Mouse (Mus musculus) kidney, embryonic 16.5 days (tissue): ENCODE measurements around the gene Mrps18c. TPM values are rescaled to one million over a fixed set of nuclear protein-coding genes. Genes with fewer than 3 reads are reported as not detected.

ENCODE experiments used
- ATAC-seq: fragments of 200-750 bp; cut with Nextera tagmentation; 2 replicates; pipeline ENCODE4 v1.8.0; 2017; ENCODE audit warnings: moderate TSS enrichment; ENCODE audit not compliant: low FRiP score, low TSS enrichment
- H3K27ac ChIP-seq: fragments of 300-500 bp; sonication (generic); 2 replicates; pipeline ENCODE4 v1.5.1; 2014; ENCODE audit warnings: low read length
- H3K27me3 ChIP-seq: fragments of 300-500 bp; sonication (generic); 2 replicates; pipeline ENCODE4 v1.6.1; 2014; ENCODE audit warnings: low read length, control low read depth, mixed read lengths; ENCODE audit not compliant: insufficient read depth
- H3K36me3 ChIP-seq: fragments of 300-500 bp; sonication (generic); 2 replicates; pipeline ENCODE4 v1.6.1; 2014; ENCODE audit warnings: low read length, control low read depth, mixed read lengths; ENCODE audit not compliant: insufficient read depth
- H3K4me1 ChIP-seq: fragments of 300-500 bp; sonication (generic); 2 replicates; pipeline ENCODE4 v1.6.1; 2014; ENCODE audit warnings: low read length, control low read depth, mixed read lengths; ENCODE audit not compliant: insufficient read depth
- H3K4me2 ChIP-seq: fragments of 300-500 bp; sonication (generic); replicated peaks from 2 replicates; pipeline ENCODE4 v1.6.1; 2014; ENCODE audit warnings: low read depth, low read length
- H3K4me3 ChIP-seq: fragments of 300-500 bp; sonication (generic); 2 replicates; pipeline ENCODE4 v1.5.1; 2014; ENCODE audit warnings: mild to moderate bottlenecking, low read length
- H3K9ac ChIP-seq: fragments of 300-500 bp; sonication (generic); replicated peaks from 2 replicates; pipeline ENCODE4 v1.6.1; 2014; ENCODE audit warnings: low read length
- H3K9me3 ChIP-seq: fragments of 300-500 bp; sonication (generic); 2 replicates; pipeline ENCODE4 v1.6.1; 2016; ENCODE audit warnings: low read length, control low read depth
- WGBS: fragments of 180-500 bp; shearing (Covaris S2); extraction: QIAGEN DNeasy Blood & Tissue Kit; methylation state at CpG from one replicate; pipeline ENCODE4 v1.1.7; 2014; 5-methylcytosine and 5-hydroxymethylcytosine counted together
- polyA plus RNA-seq: library from polyadenylated mRNA; unstranded; fragments of >200 nt; fragmentation: Nextera tagmentation; extraction: Ambion mirVana; gene quantifications from 2 replicates; pipeline ENCODE4 v1.2.1, GENCODE M21; 2015

The Mrps18c gene
- polyA plus RNA-seq, 1 experiment from 2014 or later: 142 TPM

- 82% methylated on average over 8 of the region's 8 CpGs for WGBS
- Histone ChIP-seq H3K4me2 (peak overlapping the region; percentile 78; the same call in 1 of the 2 replicates), H3K36me3 (no peaks in the 10 kb centered on the region), H3K27me3 (no peaks in the 10 kb centered on the region), H3K4me3 (no peak overlapping the region), H3K9me3 (no peaks in the 10 kb centered on the region), H3K4me1 (peaks cover 4% of the 10 kb centered on the region; the same call in 1 of the 2 replicates), H3K27ac (no peak overlapping the region), H3K9ac (no peak overlapping the region)
- no peak for ATAC-seq
Observed at GRCm38 (mm10) chr5:100821375-100821774, 22.9 kb downstream of the Mrps18c start.

- H3K36me3 ChIP-seq: no peaks in the 10 kb centered on the region
- no peaks in the 10 kb centered on the region for H3K27me3 ChIP-seq
- no peak overlapping the region for H3K4me3 ChIP-seq
- H3K27ac ChIP-seq: no peak overlapping the region
- H3K4me2 ChIP-seq: no peak overlapping the region
- H3K9me3 ChIP-seq: no peaks in the 10 kb centered on the region
- WGBS: 82% methylated on average over 7 of the region's 7 CpGs
- peaks cover 4% of the 10 kb centered on the region; the same call in 1 of the 2 replicates for H3K4me1 ChIP-seq
- H3K9ac ChIP-seq: no peak overlapping the region
- no peak for ATAC-seq
Observed at GRCm38 (mm10) chr5:100822826-100823225, 24.4 kb downstream of the Mrps18c start.

- Histone ChIP-seq H3K27me3 (no peaks in the 10 kb centered on the region), H3K36me3 (no peaks in the 10 kb centered on the region), H3K4me1 (no peaks in the 10 kb centered on the region), H3K9me3 (no peaks in the 10 kb centered on the region), H3K27ac (no peak overlapping the region), H3K4me2 (no peak overlapping the region), H3K4me3 (no peak overlapping the region), H3K9ac (no peak overlapping the region)
- ATAC-seq: no peak
- 15% methylated on average over 2 of the region's 2 CpGs for WGBS
Observed at GRCm38 (mm10) chr5:100825975-100826374, 27.5 kb downstream of the Mrps18c start.

GRCm38 (mm10) chr5:100826531-100826930 is 28.1 kb downstream of the Mrps18c start:
- no peak for ATAC-seq
- Histone ChIP-seq H3K9me3 (no peaks in the 10 kb centered on the region), H3K4me3 (no peak overlapping the region), H3K9ac (no peak overlapping the region), H3K36me3 (no peaks in the 10 kb centered on the region), H3K27ac (no peak overlapping the region), H3K27me3 (no peaks in the 10 kb centered on the region), H3K4me2 (no peak overlapping the region), H3K4me1 (no peaks in the 10 kb centered on the region)
- 45% methylated on average over 7 of the region's 7 CpGs for WGBS

GRCm38 (mm10) chr5:100828701-100829100 is 30.3 kb downstream of the Mrps18c start:
- H3K9ac ChIP-seq: no peak overlapping the region
- no peak overlapping the region for H3K4me2 ChIP-seq
- H3K9me3 ChIP-seq: no peaks in the 10 kb centered on the region
- no peak overlapping the region for H3K4me3 ChIP-seq
- ATAC-seq: no peak
- no peaks in the 10 kb centered on the region for H3K36me3 ChIP-seq
- no peaks in the 10 kb centered on the region for H3K4me1 ChIP-seq
- no peak overlapping the region for H3K27ac ChIP-seq
- H3K27me3 ChIP-seq: no peaks in the 10 kb centered on the region
- 73% methylated on average over 3 of the region's 3 CpGs for WGBS

GRCm38 (mm10) chr5:100832680-100833079 is 34.3 kb downstream of the Mrps18c start:
- no peaks in the 10 kb centered on the region for H3K9me3 ChIP-seq
- no peak overlapping the region for H3K9ac ChIP-seq

GRCm38 (mm10) chr5:100833841-100834240 is 35.4 kb downstream of the Mrps18c start:
- WGBS: 87% methylated on average over 2 of the region's 2 CpGs
- Histone ChIP-seq H3K9ac (no peak overlapping the region), H3K9me3 (no peaks in the 10 kb centered on the region), H3K4me1 (no peaks in the 10 kb centered on the region), H3K27ac (no peak overlapping the region), H3K4me3 (no peak overlapping the region), H3K27me3 (no peaks in the 10 kb centered on the region), H3K36me3 (no peaks in the 10 kb centered on the region), H3K4me2 (no peak overlapping the region)
- no peak for ATAC-seq

More at GRCm38 (mm10) chr5:100832680-100833079, 34.3 kb downstream of the Mrps18c start:
- no peak for ATAC-seq
- no peaks in the 10 kb centered on the region for H3K4me1 ChIP-seq
- WGBS: 80% methylated on average over 3 of the region's 3 CpGs
- H3K27ac ChIP-seq: no peak overlapping the region
- no peak overlapping the region for H3K4me2 ChIP-seq
- H3K36me3 ChIP-seq: no peaks in the 10 kb centered on the region
- no peak overlapping the region for H3K4me3 ChIP-seq
- no peaks in the 10 kb centered on the region for H3K27me3 ChIP-seq

GRCm38 (mm10) chr5:100835862-100836538 is 37.6 kb downstream of the Mrps18c start:
- Histone ChIP-seq H3K4me3 (no peak overlapping the region), H3K27ac (no peak overlapping the region), H3K36me3 (no peaks in the 10 kb centered on the region), H3K9ac (no peak overlapping the region), H3K4me2 (no peak overlapping the region), H3K27me3 (no peaks in the 10 kb centered on the region), H3K9me3 (no peaks in the 10 kb centered on the region), H3K4me1 (no peaks in the 10 kb centered on the region)
- 64% methylated on average over 9 of the region's 9 CpGs for WGBS
- no peak for ATAC-seq

- ATAC-seq: no peak
- no peaks in the 10 kb centered on the region for H3K4me1 ChIP-seq
- H3K4me3 ChIP-seq: no peak overlapping the region
- peaks cover 9% of the 10 kb centered on the region for H3K9me3 ChIP-seq
- no peak overlapping the region for H3K4me2 ChIP-seq
- 82% methylated on average over 7 of the region's 7 CpGs for WGBS
- H3K36me3 ChIP-seq: no peaks in the 10 kb centered on the region
- no peak overlapping the region for H3K27ac ChIP-seq
- no peak overlapping the region for H3K9ac ChIP-seq
- H3K27me3 ChIP-seq: no peaks in the 10 kb centered on the region
Observed at GRCm38 (mm10) chr5:100837907-100838306, 39.5 kb downstream of the Mrps18c start.

- Histone ChIP-seq H3K27ac (no peak overlapping the region), H3K9ac (no peak overlapping the region), H3K36me3 (no peaks in the 10 kb centered on the region), H3K4me3 (no peak overlapping the region), H3K4me1 (peaks cover 17% of the 10 kb centered on the region), H3K4me2 (no peak overlapping the region), H3K27me3 (peaks cover 31% of the 10 kb centered on the region), H3K9me3 (peaks cover 9% of the 10 kb centered on the region)
- no peak for ATAC-seq
- 44% methylated on average over 3 of the region's 3 CpGs for WGBS
Observed at GRCm38 (mm10) chr5:100844485-100844884, 46.1 kb downstream of the Mrps18c start.
